Mouse (Mus musculus) neural tube, embryonic 10.5 days (tissue): ENCODE data around the gene Polr2j.

Experiments
- DNase-seq: peaks from one replicate; pipeline ENCODE4 v3.0.0-alpha.2; 2017; ENCODE audit warnings: low spot score; ENCODE audit errors: extremely low spot score

Polr2j gene

GRCm38 (mm10) chr5:136115891-136116783, at the start of gene Polr2j:
Gene Polr2j (plus strand): TSS chr5:136116631.
- peak; percentile 99 for DNase-seq

- DNase-seq, result no peak
These were observed 47.0 kb upstream of the Polr2j start for GRCm38 (mm10) chr5:136069411-136069810.

GRCm38 (mm10) chr5:136073051-136073450, 43.4 kb upstream of the Polr2j start:
- DNase-seq, result no peak

GRCm38 (mm10) chr5:136073526-136073925, 42.9 kb upstream of the Polr2j start:
- no peak for DNase-seq

- no peak for DNase-seq
These were observed 41.4 kb upstream of the Polr2j start for GRCm38 (mm10) chr5:136075076-136075475.

- no peak for DNase-seq
These were observed 40.1 kb upstream of the Polr2j start for GRCm38 (mm10) chr5:136076284-136076683.

GRCm38 (mm10) chr5:136077001-136077550, 39.4 kb upstream of the Polr2j start:
- DNase-seq, result no peak

- DNase-seq, result no peak
These were observed 38.3 kb upstream of the Polr2j start for GRCm38 (mm10) chr5:136078136-136078535.

GRCm38 (mm10) chr5:136082345-136082744, 34.1 kb upstream of the Polr2j start:
- no peak for DNase-seq

- peak; percentile 89 for DNase-seq
These were observed 32.7 kb upstream of the Polr2j start, which contains the start of gene Rasa4 for GRCm38 (mm10) chr5:136083669-136084107. Gene Rasa4 (plus strand): TSS chr5:136083916.

GRCm38 (mm10) chr5:136084144-136084881, 32.1 kb upstream of the Polr2j start:
- no peak for DNase-seq

- DNase-seq, result peak; percentile 41
These were observed 31.4 kb upstream of the Polr2j start for GRCm38 (mm10) chr5:136084891-136085651.

- DNase-seq, result no peak
These were observed 30.1 kb upstream of the Polr2j start for GRCm38 (mm10) chr5:136086290-136086689.

- no peak for DNase-seq
These were observed 27.4 kb upstream of the Polr2j start for GRCm38 (mm10) chr5:136088821-136089575.

- no peak for DNase-seq
These were observed 24.5 kb upstream of the Polr2j start for GRCm38 (mm10) chr5:136091927-136092326.

- DNase-seq, result no peak
These were observed 22.0 kb upstream of the Polr2j start for GRCm38 (mm10) chr5:136094249-136095010.

- DNase-seq, result no peak
These were observed 21.3 kb upstream of the Polr2j start for GRCm38 (mm10) chr5:136095089-136095488.

GRCm38 (mm10) chr5:136098536-136098935, 17.9 kb upstream of the Polr2j start:
- DNase-seq, result no peak

- peak; percentile 74 for DNase-seq
These were observed 14.2 kb upstream of the Polr2j start for GRCm38 (mm10) chr5:136102099-136102820.
